Mouse (Mus musculus) olfactory bulb, adult 2 months (tissue): ENCODE measurements around the gene Ip6k1.

Source experiments
- CTCF ChIP-seq: fragments of 200-500 bp; IDR thresholded peaks from 2 replicates; pipeline ENCODE4 v1.5.1; 2012; ENCODE audit warnings: low read depth, mild to moderate bottlenecking, low read length, moderate library complexity; ENCODE audit not compliant: insufficient read depth
- POLR2A ChIP-seq: fragments of 200-500 bp; IDR thresholded peaks from 2 replicates; pipeline ENCODE4 v1.6.1; 2012; ENCODE audit warnings: mild to moderate bottlenecking, low read depth, low read length, moderate library complexity; ENCODE audit not compliant: insufficient read depth

- TF ChIP-seq CTCF: no peak
- no peak for TF ChIP-seq POLR2A
Observed at GRCm38 (mm10) chr9:108063361-108063760, 61.1 kb downstream of the Ip6k1 start.
